Mouse (Mus musculus) left cerebral cortex, postnatal 25 days (tissue): ENCODE data around the gene 4930469K13Rik. TPM values are rescaled to one million over a fixed set of nuclear protein-coding genes. Genes with fewer than 3 reads are reported as not detected.
A peak's percentile ranks its signal among the peaks of the same experiment; 100 is the strongest.

Experiments used
- DNase-seq, 2 experiments: peaks; one replicate each; pipeline ENCODE4 v3.0.0; 2022; ENCODE audit warnings: low spot score in 2 of 2, mixed read lengths in 1 of 2
- intact Hi-C: fragments of 180-260 bp; cut with DNase I; formaldehyde crosslinking; loops from one replicate; pipeline ENCODE4 v1.15.1; 2025
- total RNA-seq, 2 experiments: library from RNA; stranded (reverse); gene quantifications; 2 replicates each; pipeline ENCODE4 v1.2.3; 2021

Gene 4930469K13Rik
- total RNA-seq, 2 experiments from 2014 or later = not detected

DNA sequence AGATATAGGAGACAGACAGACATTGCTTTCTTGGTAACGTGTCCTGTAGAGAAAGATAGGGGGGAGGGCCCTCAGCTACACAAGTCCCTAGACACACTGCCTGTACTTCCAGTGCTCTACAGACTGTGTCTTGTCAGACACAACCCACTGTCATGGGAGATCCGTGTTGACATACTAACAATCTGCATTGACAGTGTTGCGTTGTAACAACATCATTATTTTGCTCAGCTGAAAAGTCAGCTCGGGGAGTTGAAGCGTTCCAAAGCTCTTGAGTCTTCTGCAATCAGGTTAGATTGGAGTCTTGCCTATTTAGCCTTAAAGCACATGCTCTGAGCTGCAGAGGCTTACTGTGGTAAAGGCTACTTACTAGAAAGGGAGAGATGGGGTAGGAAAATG, 50.8 kb downstream of the 4930469K13Rik start:
- intact Hi-C loops = no loop called here
- DNase-seq = no peak

DNA sequence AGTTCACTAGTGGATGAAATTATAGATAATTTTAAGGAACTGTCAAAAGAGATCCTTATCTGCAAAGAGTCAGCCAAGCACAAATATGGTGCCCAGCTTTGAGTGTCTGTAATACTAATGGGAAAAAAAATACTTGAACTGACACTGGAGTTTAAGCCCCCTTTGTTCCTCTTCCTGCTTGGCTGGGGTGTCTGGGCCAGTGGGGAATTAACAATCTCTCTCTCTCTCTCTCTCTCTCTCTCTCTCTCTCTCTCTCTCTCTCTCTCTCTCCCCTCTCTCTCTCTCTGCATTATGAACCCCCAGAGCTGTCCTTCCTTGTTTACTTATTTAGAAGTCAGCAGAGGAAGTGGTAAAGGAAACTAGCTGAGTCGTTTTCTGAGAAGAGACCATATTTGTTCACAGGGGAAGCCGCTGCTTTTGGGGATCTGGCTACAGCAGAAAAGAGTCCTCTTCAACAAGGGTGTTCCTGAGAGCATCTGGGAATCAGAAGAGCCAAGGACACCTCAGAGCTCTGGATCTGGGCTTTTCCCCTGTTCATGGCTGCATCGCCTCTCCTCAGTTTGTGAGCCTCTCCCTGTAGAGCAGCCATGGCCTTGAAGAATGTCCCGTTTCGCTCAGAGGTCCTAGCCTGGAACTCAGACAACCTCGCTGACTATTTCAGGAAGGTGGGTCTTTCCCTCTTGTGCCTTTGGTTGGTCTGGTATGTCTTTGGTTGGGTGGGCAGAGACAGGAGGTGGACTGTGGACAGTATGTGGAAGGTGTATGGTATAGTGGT, 51.4 kb downstream of the 4930469K13Rik start, which contains the start of gene Lcp2:
Gene Lcp2, plus strand, starts transcription at position 154 of the 775 bp plus-strand sequence.
- DNase-seq = no peak
- intact Hi-C loops = no loop called here

DNA sequence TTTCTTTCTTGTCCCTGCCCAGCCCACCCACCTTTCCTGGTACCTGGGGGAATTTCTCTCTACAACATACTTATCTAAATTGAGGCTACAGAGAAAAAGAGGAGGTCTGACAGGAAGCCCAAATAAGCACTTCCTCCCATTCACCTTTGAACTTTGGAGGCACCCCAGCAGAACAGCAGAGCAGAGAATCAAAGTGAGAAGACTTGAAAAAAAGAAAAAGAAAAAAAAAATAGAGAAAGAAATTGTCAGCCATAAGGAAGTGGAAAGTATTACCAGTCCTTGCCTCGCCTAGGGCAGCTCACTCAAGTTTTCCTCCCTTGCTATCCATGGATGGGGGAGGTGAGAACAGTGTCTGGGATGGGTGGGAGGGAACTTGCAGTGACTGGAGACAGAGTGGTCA, 55.5 kb downstream of the 4930469K13Rik start:
- intact Hi-C loops = no loop called here
- no peak for DNase-seq

DNA sequence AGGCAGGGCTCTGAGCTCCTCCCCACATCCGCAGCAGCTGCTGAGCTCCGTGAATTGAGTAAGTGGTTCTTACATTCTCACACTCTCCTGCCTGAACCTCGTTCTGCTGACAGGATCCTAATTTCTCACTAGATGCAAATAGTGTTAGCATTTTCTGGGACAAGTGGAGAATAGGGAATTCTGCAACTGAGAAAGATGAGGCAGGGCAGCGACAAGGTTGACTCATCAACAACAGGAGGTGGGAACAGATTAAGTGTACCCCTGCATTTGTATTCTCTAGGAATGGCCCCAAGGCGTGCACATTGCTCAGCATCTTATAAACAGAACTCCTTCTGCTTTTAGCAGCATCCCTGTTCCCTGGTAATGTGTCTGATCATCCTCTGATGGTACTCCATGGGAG, 58.3 kb downstream of the 4930469K13Rik start:
- intact Hi-C loops = no loop called here

DNA sequence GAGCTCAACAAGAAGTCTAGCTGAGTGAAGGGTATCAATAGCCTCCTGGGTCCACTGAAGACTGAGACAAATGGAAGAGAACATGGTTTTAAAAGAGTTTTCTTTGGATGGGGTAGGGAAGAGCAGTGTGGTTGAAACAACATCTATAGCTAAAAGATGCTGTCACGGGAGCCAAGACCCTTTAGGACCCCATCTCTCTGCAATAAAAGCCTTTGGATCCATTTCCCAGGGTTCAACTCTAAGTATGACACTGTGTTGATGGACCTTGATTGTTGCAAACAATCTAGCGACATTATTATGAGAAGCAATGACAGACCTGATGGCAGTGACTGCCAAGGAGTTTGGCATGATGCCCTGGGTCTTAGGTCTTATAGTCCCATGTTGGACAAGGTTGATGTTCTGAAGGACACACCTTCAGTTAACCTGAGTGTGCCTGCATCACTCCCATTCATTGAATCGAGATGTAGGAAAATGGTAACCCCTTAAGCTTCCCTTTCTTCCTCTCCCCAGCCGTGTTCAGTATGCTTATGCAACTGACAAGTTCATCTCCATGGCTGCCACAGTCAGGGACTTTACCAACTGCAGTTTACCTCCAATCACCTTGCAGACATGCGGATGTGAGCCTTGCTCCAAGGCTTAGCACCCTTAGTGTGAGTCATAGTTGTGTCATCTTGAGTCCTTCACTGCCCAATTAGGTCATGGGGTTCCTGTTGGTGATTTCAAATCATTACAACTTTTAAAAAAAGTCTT, 62.3 kb downstream of the 4930469K13Rik start:
- no peak for DNase-seq
- intact Hi-C loops = no loop called here

More for the DNA sequence above, 58.3 kb downstream of the 4930469K13Rik start:
- peak; percentile 10 to 61 for DNase-seq

DNA sequence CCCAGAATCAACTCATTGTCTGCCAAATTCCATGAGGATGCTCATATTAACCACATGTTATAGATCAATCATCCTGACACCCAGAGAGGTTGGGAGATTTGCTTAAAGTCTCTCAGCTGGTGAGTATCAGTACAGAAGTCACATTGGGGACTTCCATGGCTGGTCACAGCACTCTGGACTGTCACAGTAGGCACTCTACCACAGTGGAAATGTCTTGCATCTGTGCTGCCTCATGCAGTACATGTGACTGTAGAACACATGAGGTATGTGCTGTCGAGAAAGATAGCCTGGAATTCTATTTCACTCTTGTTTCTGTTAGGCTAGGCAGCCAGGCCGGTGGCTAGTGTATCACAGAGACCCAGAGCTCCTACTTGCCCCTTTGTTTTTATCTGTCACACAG, 63.6 kb downstream of the 4930469K13Rik start:
- DNase-seq = no peak
- intact Hi-C loops = no loop called here

DNA sequence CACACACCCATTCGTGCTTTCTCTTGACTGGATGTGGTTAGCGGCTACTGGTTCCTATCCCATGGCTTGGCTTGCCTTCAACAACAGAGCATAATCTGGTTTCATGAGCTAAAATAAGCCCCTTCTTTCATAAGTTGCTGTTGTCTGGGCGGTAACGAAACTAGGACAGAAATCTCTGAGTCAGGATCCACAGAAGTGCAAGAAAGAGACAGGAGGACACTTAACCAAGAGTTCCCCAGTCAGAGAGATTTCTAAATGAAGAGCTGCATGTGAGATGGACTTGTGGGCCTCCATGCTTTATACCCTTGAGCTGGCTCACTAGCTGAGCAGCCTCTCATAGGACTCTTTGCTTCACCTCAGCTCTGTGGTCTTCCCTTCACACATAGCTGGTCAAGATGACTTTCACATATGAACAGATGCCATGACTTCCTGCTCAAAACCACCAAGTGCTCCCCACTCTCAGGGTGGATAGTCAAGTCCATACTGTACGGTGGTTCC, 64.3 kb downstream of the 4930469K13Rik start:
- intact Hi-C loops = no loop called here
- DNase-seq = peak in 1 of 2 experiments; percentile 87

DNA sequence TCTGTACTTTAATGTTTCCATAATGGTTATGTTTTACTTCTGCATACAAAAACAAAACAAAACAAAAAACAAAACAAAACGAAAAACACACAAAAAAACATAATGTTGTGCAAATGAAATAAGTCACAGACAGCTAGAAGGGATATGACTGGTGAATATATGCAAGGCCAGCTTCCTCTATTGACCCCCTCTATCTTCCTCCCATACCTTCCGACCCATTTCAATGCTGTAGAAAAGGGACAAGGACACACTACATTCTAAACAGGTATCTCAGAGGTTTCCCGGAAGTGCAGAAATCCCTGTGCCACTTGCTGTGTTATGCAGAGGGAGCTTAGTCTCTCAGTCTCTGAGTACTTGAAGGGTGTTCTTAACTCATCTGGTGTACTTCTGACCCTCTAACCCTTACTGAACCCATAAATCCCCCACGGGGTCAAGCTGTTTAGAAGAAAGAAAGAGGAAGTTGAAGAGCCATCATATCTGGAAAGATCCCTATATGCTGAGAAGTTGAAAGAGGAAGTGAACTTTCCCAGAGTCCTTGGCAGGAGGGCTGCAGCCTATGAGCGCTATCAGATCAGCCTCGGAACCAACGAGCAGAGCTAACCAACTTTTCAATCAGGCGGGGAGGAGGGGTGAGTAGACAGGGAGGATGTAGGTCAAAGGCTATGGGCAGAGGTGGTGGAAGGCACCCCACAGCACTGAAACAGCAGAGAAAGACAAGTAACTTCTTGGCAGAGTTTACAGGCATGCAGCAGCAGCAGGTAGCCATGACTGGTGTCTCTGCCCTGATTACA, 67.1 kb downstream of the 4930469K13Rik start:
- intact Hi-C loops = no loop called here
- peak in 1 of 2 experiments; percentile 18 for DNase-seq

DNA sequence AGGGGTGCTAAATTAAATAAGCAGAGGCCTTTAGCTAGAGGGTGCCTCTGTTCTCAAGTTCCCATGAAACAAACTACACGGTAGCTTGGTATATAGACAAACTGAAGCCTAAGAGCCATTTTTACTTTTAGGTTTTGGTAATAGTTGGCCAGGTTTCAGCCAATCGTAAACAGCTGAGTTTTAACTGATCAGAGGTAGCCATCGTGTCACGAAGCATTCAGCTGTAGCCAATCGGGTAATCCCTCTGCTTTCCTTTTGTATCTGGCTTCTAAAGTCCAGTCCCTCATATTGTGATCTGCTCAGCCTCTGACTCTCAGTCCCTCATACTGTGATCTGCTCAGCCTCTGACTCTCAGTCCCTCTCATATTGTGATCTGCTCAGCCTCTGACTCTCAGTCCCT, 68.7 kb downstream of the 4930469K13Rik start:
- no peak for DNase-seq
- intact Hi-C loops = no loop called here

DNA sequence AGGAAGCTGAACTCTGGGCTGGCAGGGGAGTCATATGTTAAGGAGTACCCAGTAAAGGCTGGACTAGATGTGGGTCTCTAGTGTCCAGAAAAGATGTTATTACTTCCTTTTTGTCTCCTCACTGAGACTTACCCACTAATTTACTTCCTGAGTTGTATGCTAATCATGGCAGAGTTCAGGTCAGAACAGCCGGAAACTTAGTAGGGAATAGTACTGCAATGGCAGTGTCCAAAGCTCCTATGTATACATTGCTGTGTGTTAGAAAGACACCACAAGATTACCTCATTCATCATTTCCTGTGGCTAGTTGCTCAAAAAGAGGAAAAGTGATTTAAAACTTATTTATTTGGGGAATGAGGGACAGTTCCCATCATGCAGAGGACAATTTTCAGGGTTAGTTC, 73.3 kb downstream of the 4930469K13Rik start:
- intact Hi-C loops = no loop called here
- no peak for DNase-seq

DNA sequence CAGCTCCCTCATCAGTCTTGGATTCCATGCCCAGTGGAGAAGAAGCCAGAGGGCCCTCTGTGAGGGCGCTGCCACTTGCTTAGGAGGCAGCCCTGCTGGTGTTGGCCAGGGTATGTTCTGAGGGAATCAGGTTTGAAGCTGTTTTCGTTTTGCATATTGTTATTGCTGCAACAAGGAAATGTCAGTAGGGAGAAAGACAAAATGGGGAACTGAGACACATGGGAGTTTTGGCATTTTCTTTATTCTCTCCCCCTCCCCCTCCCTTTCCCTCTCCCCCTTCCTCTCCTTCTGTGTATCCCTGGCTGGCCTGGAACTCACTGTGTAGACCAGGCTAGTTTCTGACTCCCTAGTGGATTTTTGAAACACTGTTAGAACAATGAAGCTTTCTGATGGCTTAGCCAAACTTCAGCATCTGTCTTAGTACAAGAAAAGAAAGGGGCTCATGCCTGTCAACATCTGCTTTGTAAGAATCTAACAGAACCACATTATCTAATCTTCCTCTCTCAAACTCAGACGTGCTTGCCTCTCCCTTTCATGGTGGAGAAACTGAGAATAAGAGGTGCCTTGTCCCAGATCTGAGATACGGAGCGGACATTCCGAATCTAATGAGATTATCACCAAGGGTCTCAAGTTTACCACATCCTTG, 86.2 kb downstream of the 4930469K13Rik start:
- intact Hi-C loops = no loop called here

DNA sequence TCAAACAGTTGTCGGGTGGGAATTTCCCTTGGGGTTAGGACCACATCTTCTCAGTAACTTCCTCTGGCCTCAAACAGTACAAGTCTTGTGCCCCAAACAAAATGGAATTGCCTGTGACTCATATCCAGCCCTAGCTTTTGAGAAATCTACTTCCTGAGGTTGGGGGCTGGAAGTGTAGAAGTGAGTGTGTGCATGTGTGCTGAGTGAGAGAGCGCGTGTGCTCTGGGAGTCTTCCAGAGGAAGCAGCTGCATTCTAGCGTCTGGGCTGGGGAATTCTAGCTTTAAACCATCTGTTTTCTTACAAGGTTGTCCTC, 87.5 kb downstream of the 4930469K13Rik start:
- DNase-seq = peak in 1 of 2 experiments; percentile 69
- intact Hi-C loops = no loop called here

More for the DNA sequence above, 86.2 kb downstream of the 4930469K13Rik start:
- DNase-seq = no peak

DNA sequence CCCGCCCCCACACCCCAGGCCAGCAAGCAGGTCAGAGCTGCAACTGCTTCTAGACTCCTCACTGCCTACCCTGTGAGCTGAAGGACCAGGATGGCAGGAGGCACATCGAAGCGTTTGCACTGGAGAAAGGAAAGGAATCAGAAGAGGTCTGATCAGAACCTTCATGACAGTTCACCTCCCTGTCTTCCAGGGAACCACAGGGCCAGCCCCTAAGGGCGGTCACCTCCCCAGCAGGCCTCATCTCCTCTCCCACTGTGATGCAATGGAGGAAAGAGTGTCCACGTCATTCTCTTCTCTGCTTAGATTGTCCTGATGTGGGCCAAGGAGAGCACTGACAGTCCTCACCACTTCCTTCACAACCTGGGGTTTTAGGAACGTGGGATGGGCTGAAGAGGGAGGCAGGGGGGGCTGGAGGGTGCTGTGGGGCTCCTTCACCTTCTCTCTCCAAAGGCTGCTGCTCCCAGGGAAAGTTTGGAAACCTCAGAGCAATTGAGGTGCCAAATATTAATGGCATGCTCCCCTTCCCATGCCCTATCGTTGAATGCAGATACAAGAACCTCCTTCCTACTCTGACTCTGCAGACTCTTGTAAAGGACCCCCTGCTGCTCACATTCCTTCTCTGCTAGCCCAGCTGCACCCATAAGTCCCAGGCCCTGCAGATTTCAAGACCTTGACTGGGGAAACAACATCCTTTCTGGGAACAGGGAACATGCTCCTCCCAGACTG, 88.1 kb downstream of the 4930469K13Rik start:
- no peak for DNase-seq
- intact Hi-C loops = no loop called here

DNA sequence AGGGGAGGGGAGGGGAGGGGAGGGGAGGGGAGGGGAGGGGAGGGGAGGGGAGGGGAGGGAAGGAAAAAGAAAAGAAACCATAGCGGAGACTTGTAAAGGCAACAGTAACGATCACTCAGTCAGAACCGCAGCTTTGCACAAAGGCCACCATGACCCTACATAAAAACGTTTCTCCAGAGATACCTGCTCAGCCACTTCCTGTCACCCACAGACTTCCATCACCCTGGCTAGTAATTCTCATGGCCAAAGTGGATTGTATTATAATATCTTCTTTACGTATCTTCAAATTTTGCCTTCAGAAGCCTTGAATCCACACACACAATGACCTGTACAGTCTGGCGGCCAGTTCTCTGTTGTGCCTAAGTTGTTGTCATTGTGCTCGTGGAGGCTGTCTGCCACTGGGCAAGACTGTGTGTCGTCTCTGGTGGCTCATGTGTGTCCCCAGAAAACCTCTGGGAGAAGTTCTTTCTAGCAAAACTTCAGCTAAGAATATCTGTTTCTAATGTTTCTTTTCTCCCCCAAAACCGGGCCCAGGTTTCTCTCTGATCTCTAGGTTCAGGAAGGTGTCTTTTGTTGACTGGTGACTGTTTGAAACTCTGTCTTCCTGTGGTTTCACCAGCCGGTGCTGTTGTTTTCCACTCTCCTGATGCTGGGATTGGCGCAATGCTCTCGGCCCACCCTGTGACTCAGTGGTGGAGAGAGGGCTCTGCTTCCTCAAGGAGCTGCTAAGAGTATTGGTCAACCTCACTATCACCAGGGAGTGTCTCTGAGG, 88.9 kb downstream of the 4930469K13Rik start:
- no peak for DNase-seq
- intact Hi-C loops = loop anchor here (5.0 kb wide), 2 partner anchors 82 to 277 kb away; no protein-coding TSS in a partner anchor

DNA sequence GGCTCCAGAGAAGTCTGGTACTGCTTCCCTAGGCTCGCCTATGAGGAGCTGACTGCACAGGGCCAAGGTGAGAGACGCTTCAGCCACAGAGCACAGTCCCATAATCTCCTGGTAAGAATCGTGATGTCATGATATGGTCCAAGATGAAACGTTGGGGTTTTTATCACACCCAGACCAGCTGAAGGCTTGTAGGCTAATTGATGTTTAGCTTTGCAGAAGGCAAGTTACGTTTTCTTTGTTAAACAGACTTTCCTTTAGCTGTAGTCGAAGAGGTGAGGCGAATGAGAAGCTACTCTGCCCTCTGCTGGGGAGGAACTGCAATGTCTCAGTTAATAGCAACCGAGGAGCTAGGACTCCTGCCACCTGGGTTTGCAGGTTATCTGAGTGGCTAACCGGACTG, 89.7 kb downstream of the 4930469K13Rik start:
- intact Hi-C loops = loop anchor here (5.0 kb wide), 2 partner anchors 81 to 276 kb away; no protein-coding TSS in a partner anchor
- peak; percentile 66 to 74 for DNase-seq

DNA sequence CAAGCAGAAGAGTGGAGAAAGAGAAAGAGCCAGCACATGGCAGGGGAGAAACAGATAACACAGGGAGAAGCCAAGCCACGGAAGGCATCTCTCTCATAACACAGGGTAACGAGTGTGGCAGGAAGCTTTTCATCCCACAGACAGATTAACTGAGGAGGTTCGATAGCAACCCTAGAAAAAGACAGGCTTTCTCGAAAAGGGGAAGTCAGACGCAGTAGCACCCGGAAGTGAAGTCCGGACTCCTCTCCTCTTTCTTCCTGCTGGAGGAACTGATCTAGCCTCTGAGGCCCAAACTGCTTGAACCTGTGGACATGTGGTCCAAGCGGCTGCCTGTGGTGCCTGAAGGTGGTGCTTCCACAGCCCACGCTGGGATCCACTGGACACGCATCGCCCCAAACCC, 90.1 kb downstream of the 4930469K13Rik start:
- DNase-seq = no peak
- intact Hi-C loops = loop anchor here (5.0 kb wide), 2 partner anchors 81 to 276 kb away; no protein-coding TSS in a partner anchor

DNA sequence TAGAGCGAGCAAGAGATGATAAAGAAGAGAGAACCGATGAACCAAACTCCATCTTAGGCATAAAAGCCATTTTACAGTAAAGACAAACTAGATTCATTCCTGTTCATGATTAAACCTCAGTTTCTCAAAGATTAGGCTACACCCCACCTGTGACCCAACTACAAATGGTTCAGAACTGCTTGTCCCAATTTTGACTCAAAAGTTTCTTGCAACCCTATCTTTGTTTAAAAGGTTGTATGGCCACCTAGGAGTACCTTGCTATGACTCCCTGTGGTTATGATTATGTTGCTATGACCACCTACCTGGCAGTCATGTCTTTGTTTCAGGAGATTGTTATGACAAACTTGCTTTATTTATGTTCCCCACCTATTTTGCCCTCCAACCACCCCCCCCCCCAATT, 90.7 kb downstream of the 4930469K13Rik start:
- DNase-seq = no peak
- intact Hi-C loops = loop anchor here (5.0 kb wide), 2 partner anchors 80 to 275 kb away; no protein-coding TSS in a partner anchor

DNA sequence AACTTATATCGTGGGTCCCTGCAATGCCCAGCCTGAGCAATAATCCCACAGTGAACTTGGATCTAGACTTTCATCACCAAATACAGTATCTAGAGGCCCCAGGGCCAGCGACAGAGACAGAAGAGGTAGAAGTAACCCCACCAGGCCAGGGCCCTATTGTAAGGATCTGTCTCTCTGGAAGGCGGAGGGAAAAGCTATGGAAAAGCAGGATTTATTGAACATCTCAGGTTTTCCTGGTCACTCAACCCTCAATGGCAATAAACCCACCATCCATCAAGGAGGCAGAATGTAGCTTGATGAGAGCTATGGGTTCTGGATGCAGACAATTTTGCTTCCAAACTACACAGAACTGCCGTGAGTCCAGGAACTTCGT, 95.8 kb downstream of the 4930469K13Rik start:
- intact Hi-C loops = loop anchor here (2.0 to 5.0 kb wide), 3 partner anchors 65 to 210 kb away; no protein-coding TSS in a partner anchor

More for the DNA sequence above, 95.8 kb downstream of the 4930469K13Rik start:
- DNase-seq = no peak
